Mouse (Mus musculus) embryonic stem cell, embryonic (primary cell): ENCODE measurements around the gene Psmb3.

Experiments
- CTCF ChIA-PET, 4 experiments: fragments of 300-600 bp in 2 of 4; fragments of 350-600 bp in 2 of 4; sonication (Branson Sonifier 250); formaldehyde crosslinking; loops; one replicate each; lab custom pipeline; 2022; ENCODE audit warnings: inconsistent platforms in 2 of 4; lab: Charles Lee
- POLR2A ChIA-PET, 4 experiments: fragments of 300-600 bp in 2 of 4; fragments of 350-600 bp in 2 of 4; sonication (Branson Sonifier 250); formaldehyde crosslinking; loops; one replicate each; lab custom pipeline; 2022; ENCODE audit warnings: antibody characterized with exemption in 4 of 4, inconsistent platforms in 1 of 4; lab: Charles Lee

Gene Psmb3

GRCm38 (mm10) chr11:97714356-97714755 lies 11.2 kb downstream of the Psmb3 start:
- ChIA-PET CTCF (interaction anchor here (0.6 to 2.2 kb wide), 19 partner anchors 11 to 673 kb away, joined by 3 to 9 read pairs (median 4); partner anchors contain the start of gene Psmb3 (in 2 of the 4)), POLR2A (interaction anchor here (0.6 to 9.8 kb wide), 38 partner anchors 8 to 1679 kb away, joined by 3 to 133 read pairs (median 4); partner anchors contain the start of genes Psmb3 (in 2 of the 4), 1700001P01Rik (in 1 of the 4), Mllt6 (in 1 of the 4) and Pcgf2 (in 1 of the 4))

- ChIA-PET CTCF (interaction anchor here (0.5 to 2.2 kb wide), 17 partner anchors 9 to 424 kb away, joined by 3 to 9 read pairs (median 4); partner anchors contain the start of gene Psmb3 (in 1 of the 4)), POLR2A (interaction anchor here (0.6 to 9.8 kb wide), 37 partner anchors 12 to 1680 kb away, joined by 3 to 133 read pairs (median 4); partner anchors contain the start of genes Psmb3 (in 2 of the 4), 1700001P01Rik (in 1 of the 4), Mllt6 (in 1 of the 4) and Pcgf2 (in 1 of the 4))
These were observed 11.9 kb downstream of the Psmb3 start for GRCm38 (mm10) chr11:97714784-97715760.

- CTCF ChIA-PET, result interaction anchor here in 3 of 4 experiments (0.6 to 1.6 kb wide), 4 partner anchors 51 to 1036 kb away, joined by 3 to 8 read pairs (median 4); no protein-coding TSS in a partner anchor
- POLR2A ChIA-PET, result interaction anchor here in 2 of 4 experiments (0.8 to 9.8 kb wide), 13 partner anchors 10 to 168 kb away, joined by 3 to 133 read pairs (median 4); partner anchors contain the start of genes Psmb3 (in 2 of the 2), Fbxo47 (in 1 of the 2), Pcgf2 (in 1 of the 2) and Pip4k2b (in 1 of the 2)
These were observed 12.8 kb downstream of the Psmb3 start for GRCm38 (mm10) chr11:97716021-97716420.

GRCm38 (mm10) chr11:97717369-97718280 lies 14.4 kb downstream of the Psmb3 start:
- POLR2A ChIA-PET, result interaction anchor here in 2 of 4 experiments (0.6 to 9.8 kb wide), 16 partner anchors 9 to 287 kb away, joined by 3 to 133 read pairs (median 4); partner anchors contain the start of genes Psmb3 (in 2 of the 2) and Pcgf2 (in 1 of the 2)
- CTCF ChIA-PET, result interaction anchor here in 3 of 4 experiments (0.6 to 1.5 kb wide), 6 partner anchors 9 to 85 kb away, joined by 3 to 8 read pairs (median 3); no protein-coding TSS in a partner anchor

- CTCF ChIA-PET, result interaction anchor here in 1 of 4 experiments (0.9 kb wide), 1 partner anchor 75 kb away, joined by 3 read pairs; no protein-coding TSS in a partner anchor
- POLR2A ChIA-PET, result interaction anchor here in 2 of 4 experiments (1.3 to 9.8 kb wide), 6 partner anchors 15 to 64 kb away, joined by 3 to 133 read pairs (median 4); partner anchors contain the start of genes Psmb3 (in 2 of the 2), Pcgf2 (in 1 of the 2) and Rpl23 (in 1 of the 2)
These were observed 15.2 kb downstream of the Psmb3 start for GRCm38 (mm10) chr11:97718281-97718860.

GRCm38 (mm10) chr11:97719041-97719440 lies 15.8 kb downstream of the Psmb3 start:
- ChIA-PET CTCF (interaction anchor here in 1 of 4 experiments (1.4 kb wide), 1 partner anchor 87 kb away, joined by 4 read pairs; no protein-coding TSS in a partner anchor), POLR2A (interaction anchor here in 2 of 4 experiments (0.5 to 1.5 kb wide), 8 partner anchors 10 to 228 kb away, joined by 3 to 7 read pairs (median 4); partner anchors contain the start of genes Psmb3 (in 2 of the 2), Epop (in 1 of the 2) and Rpl23 (in 1 of the 2))

- ChIA-PET CTCF (no interaction called here), POLR2A (interaction anchor here in 1 of 4 experiments (1.1 to 1.8 kb wide), 2 partner anchors 60 to 76 kb away, joined by 3 to 6 read pairs; partner anchors contain the start of gene Rpl23)
These were observed 18.1 kb downstream of the Psmb3 start for GRCm38 (mm10) chr11:97721338-97721737.

- ChIA-PET POLR2A (interaction anchor here in 2 of 4 experiments (0.5 to 1.4 kb wide), 3 partner anchors 9 to 397 kb away, joined by 3 read pairs; no protein-coding TSS in a partner anchor), CTCF (no interaction called here)
These were observed 20.5 kb downstream of the Psmb3 start for GRCm38 (mm10) chr11:97723709-97724108.

- ChIA-PET CTCF (interaction anchor here in 2 of 4 experiments (0.6 to 1.1 kb wide), 5 partner anchors 10 to 167 kb away, joined by 3 to 5 read pairs (median 4); no protein-coding TSS in a partner anchor), POLR2A (interaction anchor here in 2 of 4 experiments (0.7 to 1.8 kb wide), 4 partner anchors 17 to 102 kb away, joined by 3 to 4 read pairs (median 4); partner anchors contain the start of gene Pip4k2b (in 1 of the 2))
These were observed 25.1 kb downstream of the Psmb3 start for GRCm38 (mm10) chr11:97728311-97728710.

GRCm38 (mm10) chr11:97728730-97729129 lies 25.5 kb downstream of the Psmb3 start:
- CTCF ChIA-PET, result interaction anchor here in 2 of 4 experiments (0.6 to 1.1 kb wide), 6 partner anchors 10 to 166 kb away, joined by 3 to 5 read pairs (median 4); no protein-coding TSS in a partner anchor
- POLR2A ChIA-PET, result interaction anchor here in 2 of 4 experiments (0.7 to 1.8 kb wide), 5 partner anchors 16 to 102 kb away, joined by 3 to 4 read pairs (median 3); partner anchors contain the start of gene Pip4k2b (in 1 of the 2)

- ChIA-PET POLR2A (interaction anchor here in 3 of 4 experiments (0.6 to 2.6 kb wide), 9 partner anchors 9 to 1744 kb away, joined by 3 to 13 read pairs (median 4); partner anchors contain the start of gene Rpl23 (in 2 of the 3)), CTCF (interaction anchor here in 3 of 4 experiments (0.6 to 1.1 kb wide), 3 partner anchors 35 to 89 kb away, joined by 3 to 5 read pairs (median 3); no protein-coding TSS in a partner anchor)
These were observed 30.5 kb downstream of the Psmb3 start for GRCm38 (mm10) chr11:97733689-97734088.

GRCm38 (mm10) chr11:97734810-97735209 lies 31.6 kb downstream of the Psmb3 start:
- ChIA-PET CTCF (interaction anchor here in 2 of 4 experiments (0.6 to 1.3 kb wide), 3 partner anchors 20 to 90 kb away, joined by 3 to 5 read pairs (median 3); no protein-coding TSS in a partner anchor), POLR2A (interaction anchor here in 2 of 4 experiments (0.6 to 2.4 kb wide), 6 partner anchors 10 to 269 kb away, joined by 3 to 7 read pairs (median 3); partner anchors contain the start of genes Fbxo47 (in 1 of the 2) and Pip4k2b (in 1 of the 2))

- ChIA-PET POLR2A (interaction anchor here (0.5 to 2.8 kb wide), 17 partner anchors 19 to 394 kb away, joined by 3 to 9 read pairs (median 4); partner anchors contain the start of genes Epop (in 1 of the 4) and Rpl23 (in 1 of the 4)), CTCF (interaction anchor here in 2 of 4 experiments (0.6 to 1.0 kb wide), 4 partner anchors 19 to 92 kb away, joined by 3 to 6 read pairs (median 3); no protein-coding TSS in a partner anchor)
These were observed 33.4 kb downstream of the Psmb3 start for GRCm38 (mm10) chr11:97736645-97737044.

GRCm38 (mm10) chr11:97737600-97737999 lies 34.4 kb downstream of the Psmb3 start:
- CTCF ChIA-PET, result interaction anchor here in 3 of 4 experiments (0.6 to 1.7 kb wide), 4 partner anchors 23 to 93 kb away, joined by 3 to 6 read pairs (median 4); no protein-coding TSS in a partner anchor

GRCm38 (mm10) chr11:97738703-97739102 lies 35.5 kb downstream of the Psmb3 start:
- POLR2A ChIA-PET, result interaction anchor here in 3 of 4 experiments (0.6 to 2.2 kb wide), 11 partner anchors 23 to 256 kb away, joined by 3 to 9 read pairs (median 3); partner anchors contain the start of genes Cwc25 (in 1 of the 3), Pcgf2 (in 1 of the 3) and Psmb3 (in 1 of the 3)
- CTCF ChIA-PET, result interaction anchor here in 1 of 4 experiments (0.8 to 1.7 kb wide), 3 partner anchors 10 to 94 kb away, joined by 3 to 6 read pairs (median 5); no protein-coding TSS in a partner anchor

More at GRCm38 (mm10) chr11:97737600-97737999, 34.4 kb downstream of the Psmb3 start:
- POLR2A ChIA-PET, result interaction anchor here in 2 of 4 experiments (1.0 to 2.8 kb wide), 7 partner anchors 11 to 108 kb away, joined by 3 to 9 read pairs (median 4); partner anchors contain the start of gene Epop (in 1 of the 2)
